Mouse (Mus musculus) kidney, postnatal 14 days (tissue): ENCODE data around the gene Galnt10.

Source experiments
- DNase-seq: peaks from one replicate; pipeline ENCODE4 v3.0.0; 2022; ENCODE audit warnings: mixed read lengths

The Galnt10 gene

DNA sequence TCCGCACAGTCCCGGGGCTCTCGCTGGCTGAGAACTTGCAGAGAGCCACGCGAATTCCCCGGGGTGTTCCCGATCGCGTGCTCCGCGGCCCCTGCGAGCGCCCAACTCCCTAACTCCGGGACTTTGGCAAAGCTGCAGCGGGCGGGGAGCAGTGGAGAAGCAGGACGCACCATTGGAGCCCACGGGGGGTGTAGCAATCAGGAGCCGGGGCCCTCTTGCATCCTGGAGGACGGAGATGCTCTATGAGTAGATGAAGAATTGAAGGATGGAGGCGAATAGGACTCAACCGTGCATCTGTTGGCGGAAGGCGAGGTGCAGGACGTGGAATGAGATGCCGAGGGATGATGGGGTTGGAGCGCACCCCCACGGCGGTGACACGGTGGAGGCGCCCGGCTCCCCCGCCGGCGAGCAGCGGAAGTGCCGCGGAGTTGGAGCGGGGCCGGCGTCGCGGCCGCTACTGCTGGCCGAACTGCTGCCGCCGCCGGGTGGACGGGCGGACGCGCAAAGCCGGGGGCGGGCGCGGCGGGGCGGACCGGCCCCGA lies at the start of gene Galnt10:
TSS of gene Galnt10 (plus strand) at position 425 of the 542 bp plus-strand sequence.
- DNase-seq = peak; percentile 91

DNA sequence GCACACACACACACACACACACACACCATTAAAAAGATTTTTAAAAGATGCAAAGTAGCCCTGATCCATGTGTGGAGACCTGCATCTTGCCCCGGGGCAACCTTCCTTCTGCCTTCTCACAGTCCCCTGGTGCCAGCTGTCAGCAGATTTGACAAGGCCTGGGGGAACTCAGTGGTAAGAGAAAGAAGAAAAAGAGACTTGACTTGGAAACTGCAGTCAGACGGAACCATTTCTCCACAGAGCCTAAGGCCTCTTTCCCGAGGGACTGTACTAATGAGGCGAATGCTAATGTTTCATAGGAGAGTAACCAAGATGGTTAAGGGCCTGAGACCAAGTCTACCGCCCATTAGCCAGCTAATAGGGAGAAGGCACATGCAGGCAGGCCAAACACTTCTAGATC lies 49.3 kb upstream of the Galnt10 start:
- DNase-seq = no peak

DNA sequence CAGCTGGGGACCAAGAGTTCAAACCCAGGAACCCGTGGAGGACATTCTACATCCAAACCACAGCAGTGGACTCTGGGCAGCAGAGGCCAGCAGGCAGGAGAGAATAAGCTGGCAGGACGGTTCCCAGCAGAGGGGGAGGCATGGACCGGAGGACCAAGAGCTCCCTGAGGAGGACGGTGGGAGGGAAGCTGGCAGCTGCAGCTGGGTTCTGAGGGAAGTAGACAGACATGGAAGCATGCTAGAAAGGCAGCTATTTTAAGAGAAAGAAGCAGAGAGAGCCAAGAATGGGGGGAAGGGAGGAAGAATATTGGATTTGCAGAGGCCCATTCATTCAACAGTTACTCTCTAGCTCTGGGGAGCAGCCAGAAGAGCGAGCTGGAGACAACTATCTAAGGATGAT lies 47.1 kb upstream of the Galnt10 start:
- DNase-seq = peak; percentile 5

DNA sequence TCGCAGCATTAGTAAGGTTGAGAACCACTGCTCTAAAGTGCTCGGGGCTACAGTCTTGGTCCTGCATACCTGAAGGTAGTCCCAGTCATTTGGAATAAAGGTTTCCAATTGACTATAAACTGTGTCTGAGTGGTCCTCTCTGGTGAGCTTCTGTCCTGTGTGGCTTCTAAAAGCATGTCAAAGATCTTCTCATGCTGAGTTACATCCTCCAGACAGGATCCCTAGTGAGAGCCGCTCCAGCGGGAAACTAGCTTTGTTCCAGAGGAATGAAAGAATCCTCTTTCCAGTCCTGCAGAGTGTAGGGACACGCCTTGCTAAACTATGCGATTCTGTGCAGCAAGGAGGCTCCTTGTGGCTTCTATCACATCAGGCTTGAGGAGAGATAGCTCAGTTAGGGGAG lies 45.9 kb upstream of the Galnt10 start:
- no peak for DNase-seq

DNA sequence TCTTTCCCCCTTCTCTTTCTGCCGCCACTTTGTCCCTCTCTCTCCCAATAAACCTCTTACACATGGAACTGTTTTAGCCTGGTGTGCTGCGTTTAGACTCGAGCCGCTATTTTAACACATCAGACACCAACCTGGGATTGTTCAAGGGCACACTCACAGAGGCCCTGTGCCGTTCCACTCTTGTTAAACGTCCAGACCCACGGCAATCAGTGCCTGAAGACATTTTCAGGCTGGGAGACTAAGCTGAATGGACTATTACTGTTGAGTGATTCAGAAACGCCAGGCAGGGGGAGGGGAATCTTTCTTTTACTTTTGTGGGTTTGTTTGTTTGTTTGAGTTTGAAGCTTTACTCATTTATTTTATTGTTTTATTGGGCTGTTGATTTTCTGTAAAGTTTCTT lies 45.1 kb upstream of the Galnt10 start:
- DNase-seq = no peak

DNA sequence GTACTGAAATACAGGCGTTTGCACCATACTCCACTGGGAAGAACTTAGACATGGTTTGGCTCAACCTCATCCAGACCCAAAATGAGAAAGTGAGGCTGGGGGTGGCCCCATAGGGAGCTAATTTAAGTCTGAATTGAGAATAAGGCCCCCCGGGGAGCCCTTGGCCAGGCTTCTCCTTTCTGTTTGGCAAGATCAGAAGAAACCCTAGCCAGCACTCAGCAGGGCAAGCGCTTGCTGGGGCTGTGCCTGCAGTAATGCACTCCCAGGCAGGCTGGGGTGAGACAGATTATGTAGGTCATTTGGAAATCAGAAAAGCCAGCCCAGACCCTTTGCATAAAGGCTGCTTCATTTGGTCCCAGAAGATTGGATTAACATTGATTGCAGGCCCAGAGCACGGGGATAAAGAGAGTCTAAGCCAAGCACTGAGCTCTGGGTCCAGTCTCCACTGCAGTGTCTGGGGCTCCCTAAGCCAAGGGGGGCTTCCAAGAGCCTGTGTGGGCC lies 44.6 kb upstream of the Galnt10 start:
- DNase-seq = no peak

DNA sequence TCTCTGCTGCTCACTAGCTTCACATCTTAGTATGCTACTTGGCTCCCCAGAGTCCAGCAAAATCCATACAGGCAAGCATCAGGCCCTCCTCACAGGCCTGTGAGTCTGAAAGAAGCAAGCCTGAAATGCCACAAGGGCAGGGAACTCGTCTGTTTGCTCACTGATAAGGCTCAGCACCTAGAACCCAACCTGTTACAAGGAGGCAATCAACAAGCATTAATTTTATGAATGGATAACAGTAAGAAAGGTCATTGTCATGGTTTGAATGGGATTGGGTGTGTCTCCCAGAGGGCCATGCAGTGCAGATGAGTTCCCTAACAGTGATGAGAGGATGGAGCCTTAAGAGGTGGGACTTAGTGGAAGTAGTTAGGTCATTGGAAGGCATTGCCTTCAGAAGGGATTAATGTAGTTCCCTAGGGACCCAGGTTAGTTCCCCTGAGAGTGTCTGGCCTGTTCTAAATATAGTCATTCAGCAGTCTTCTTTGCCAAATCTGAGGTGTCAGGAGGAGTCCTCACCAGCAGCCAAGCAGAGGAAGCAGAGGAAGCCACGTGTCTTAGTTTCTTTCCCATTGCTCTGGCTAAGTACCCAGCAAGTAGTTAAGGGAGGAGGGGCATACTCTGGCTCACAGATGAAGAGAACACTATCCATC lies 43.3 kb upstream of the Galnt10 start:
- DNase-seq = no peak

DNA sequence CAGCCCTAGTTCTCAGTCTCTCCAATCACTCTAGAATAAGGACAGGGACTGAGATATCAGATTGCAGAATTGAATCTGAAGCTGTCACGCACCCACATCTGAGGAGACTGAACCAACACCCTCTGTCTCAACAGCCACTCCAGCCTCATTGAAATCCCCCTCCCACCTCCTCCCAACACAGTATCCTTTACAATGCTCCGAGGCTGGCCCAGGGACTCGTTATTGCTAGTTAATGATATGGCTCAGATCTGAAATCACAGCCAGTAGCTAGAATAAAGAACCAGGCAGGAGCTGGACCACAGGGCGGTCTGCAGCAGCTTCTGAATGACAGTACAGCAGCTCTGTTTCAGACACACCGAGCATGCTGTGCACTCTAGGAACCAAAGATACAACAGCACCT lies 40.2 kb upstream of the Galnt10 start:
- no peak for DNase-seq

DNA sequence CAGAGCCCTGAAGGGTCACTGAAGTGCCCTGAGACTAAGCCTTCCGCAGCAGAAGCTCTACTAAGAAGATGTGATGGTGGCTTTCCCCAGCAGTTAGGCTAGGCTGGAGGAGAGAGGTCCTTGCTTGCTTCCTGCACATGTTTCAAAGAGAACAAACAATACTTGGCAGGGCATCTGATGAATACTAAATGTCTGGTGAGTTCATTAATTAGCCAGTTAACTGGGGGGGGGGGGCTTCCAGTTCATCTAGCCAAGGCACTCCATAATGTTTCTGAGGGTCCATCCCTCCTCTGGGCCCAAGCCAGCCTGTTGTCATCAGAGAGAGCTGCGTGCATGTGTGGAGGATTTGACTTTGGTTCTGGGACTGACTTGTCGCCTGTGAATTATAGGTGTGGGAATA lies 39.6 kb upstream of the Galnt10 start:
- no peak for DNase-seq

DNA sequence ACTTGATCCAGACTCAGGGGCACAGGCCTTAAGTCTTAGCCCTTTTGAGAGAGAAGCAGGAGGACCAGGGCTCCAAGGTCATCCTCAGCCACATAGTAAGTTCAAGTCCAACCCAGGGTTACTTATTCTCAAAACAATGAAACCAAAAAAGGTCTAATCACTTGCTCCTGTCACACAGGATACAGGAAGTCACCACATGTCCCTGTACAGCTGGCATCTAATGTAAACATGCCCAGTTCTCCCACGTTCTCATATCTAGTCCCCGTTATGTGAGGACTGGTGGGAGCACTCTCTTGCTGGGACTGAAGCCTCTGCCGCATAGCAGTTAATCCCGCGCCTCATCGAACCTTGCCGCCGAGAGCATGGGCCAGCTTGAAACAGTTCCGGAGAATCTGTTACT lies 30.7 kb upstream of the Galnt10 start:
- DNase-seq = no peak

DNA sequence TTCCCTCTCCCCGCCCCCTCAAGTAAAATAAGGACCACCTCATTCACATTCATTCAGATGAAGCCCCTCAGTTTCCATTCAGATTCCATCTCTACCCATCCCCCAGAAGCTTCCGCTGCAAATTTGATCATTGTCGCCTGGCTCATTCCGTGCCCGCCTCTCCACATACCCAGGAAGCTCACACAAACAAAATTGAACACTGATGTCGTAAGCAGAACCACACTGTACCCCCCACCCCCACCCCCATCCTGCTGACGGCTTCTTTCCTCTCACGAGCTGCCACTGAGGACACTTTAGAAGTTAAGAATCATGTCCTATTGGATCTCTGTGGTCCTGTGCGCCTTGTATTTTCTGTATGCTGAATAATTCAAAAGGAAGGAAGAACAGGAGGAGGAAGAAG lies 30.0 kb upstream of the Galnt10 start:
- DNase-seq = no peak

DNA sequence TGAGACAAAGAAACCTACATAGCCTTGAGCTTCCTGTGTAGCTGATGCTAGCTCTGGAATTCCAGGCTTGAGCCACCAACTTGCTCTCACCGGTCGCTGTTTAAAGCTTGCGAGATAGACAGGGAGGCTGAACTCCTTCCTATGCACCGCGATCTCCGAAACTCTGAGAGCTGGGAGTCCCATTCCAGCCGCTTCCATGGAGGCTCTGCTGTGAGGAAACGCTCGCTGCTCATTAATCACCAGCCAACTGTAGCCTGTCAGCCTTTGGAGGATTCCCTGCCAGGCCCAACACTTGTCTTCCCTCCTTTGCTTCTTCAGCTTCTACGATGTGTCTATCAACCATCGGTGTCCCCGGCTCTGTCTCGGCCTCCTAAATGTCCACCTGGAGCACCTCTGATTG lies 29.4 kb upstream of the Galnt10 start:
- no peak for DNase-seq

DNA sequence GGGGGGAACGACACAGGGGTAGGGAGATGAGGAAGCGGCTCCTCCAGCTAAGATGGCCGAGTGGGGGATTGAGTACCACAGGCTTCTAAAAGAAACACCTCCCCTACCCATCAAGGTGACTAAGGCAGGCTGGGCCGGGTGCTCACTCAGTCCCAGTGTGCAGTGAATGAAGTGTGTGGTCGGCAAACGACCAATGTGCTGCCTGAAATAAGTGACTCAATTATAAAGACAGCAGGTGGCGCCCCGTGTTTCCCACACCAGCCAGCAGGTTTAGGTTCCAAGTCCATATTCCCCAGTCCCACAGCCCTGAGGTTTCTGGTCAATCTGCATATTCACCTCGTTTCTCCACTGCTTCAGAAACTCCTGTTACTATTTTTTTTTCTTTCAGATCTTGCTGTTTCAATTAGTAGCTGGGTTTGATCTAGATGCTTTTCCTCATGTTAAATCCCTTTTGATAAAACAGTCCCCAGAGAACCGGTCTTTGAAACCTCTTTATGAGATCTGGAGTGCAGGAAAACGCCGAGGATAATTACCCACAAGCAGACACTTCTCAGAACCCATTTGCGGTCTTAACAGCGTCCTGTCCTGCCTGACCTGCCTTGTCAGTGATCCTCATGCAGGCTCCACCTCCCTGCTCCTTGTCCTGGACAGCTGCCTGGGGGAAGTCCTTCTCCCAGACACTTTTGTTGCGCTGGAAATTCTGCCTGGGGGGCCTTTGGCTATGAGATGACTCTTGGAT lies 27.5 kb upstream of the Galnt10 start:
- peak; percentile 81 for DNase-seq

DNA sequence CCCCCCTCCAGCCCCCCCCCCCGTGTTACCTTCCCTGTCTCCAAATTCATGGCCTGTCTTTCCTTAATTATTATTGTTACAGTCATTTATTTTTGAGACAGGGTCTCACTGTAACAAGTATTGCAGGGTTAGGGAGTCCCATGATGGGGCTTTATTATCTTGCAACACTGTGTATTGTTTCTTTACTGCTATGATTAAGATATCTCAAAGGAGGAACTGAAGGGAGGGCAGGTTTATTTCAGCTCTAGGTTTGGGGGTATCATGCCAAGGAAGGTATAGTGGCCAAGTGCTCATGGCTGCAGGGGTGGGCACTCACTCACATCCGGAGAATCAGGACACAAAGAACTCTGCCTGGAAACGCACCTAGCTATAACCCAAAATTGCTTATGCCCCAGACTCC lies 23.8 kb upstream of the Galnt10 start:
- no peak for DNase-seq

DNA sequence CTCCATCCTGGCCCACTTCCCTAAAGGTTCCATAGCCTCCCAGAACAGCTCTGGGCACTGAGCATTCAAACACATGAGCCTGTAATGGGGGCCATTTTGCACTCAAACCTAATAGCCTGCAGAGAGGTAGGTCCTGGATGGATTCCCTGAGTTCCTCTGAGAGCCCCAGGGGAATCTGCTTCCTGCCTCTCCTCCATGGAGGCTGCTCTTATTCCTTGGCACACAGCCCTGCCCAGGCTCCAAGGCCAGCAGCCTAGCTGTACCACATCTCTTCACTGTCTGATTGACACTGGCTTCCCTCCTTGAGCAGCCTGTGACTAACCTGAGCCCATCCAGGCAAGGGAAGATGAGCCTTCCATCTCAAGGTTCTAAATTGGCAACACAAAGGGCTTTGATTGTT lies 23.4 kb upstream of the Galnt10 start:
- DNase-seq = no peak

DNA sequence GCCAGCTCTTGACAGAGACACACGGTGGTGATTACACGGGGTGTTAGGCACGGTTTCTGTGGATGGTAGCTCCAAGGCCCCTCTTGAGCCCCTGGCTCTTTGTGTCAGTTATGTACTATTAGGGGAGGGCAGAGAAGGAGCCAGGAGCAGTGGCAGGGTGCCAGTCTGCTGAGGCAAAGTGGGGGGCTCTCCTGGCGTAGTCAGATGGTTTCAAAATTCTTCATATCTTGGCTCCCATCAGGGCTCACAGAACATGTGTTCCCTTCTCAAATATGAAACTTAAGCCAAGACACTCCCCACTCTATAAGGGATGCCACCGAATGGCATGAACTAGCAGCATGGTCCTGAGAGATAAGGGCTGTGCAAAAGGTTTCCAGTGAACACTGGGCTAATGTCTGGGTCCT lies 20.8 kb upstream of the Galnt10 start:
- DNase-seq = no peak

DNA sequence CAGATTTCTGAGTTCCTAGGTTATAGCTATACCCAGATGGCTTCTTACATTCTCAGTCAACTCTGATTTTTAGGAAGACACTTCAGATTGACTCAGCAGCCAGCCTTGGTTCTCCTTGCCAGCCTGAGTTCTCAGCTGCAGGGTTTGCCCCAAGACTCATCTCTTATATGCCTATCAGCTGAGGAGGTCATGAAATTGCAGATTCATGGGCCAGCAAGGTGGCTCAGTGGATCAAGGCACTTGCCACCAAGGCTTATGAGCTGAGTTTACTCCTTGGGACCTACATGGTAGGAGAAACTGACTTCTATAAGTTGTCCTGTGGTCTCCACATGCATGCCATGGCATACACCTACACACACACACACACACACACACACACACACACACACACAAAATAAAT lies 19.8 kb upstream of the Galnt10 start:
- DNase-seq = no peak

DNA sequence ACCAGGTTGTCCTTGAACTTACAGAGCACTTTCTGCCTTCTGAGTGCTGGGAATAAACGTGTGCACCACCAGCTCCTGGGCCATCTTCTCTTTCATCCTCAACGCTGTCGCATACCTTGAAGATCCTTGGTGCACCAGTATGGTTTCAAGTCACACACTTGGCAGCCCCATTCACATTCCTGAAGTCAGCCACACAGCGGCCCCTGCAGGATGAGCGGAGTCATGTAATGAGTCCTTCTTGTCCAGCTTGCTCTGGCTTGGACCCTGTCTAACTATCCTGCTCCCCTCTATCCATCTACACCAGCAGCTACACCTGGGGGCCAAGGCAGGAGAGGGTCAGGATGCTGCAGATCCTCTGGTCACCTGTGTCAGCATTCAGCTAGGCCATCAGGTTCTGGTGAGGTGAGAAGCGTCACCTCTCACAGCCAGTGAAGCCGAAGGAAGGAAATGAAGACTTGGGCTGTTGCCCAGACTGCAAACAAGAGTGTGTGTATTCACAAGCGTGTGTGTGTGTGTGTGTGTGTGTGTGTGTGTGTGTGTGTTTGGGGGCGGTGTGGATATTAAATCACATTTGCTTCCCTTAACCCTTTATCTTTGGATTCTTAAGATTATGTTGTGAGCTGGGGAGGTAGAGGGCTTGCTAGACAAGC lies 18.0 kb upstream of the Galnt10 start:
- peak; percentile 57 for DNase-seq

DNA sequence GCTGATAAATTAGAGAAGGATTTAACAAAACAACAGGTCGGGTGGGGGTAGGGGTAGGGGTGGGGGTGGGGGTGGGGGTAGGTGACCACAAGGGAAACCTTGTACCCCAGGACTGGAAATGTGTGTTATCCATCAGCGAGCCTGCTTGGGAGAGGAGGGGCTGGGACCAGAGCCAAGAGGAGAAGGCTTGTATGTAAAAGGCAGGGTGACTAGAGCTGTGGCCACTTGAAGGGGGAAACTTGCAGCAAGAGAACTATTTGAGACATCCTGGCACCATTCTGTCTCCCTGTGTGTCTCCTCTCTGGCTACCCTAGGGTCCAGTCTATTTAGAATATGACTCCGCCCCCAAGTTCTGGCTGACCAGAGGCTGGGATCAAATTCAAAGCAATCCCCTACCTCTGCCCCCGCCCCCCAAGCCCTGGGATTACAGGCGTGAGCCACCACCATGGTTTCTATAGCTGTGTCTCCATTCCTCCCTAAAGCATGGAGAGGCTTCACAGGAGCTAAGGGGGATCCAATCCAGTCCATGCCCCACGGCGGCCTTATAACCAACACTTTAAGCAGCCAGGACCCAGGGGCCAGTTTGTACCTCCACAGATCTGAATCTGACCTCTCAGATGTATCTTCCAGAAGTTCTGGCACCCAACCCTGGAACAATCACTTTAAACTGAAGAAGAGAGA lies 13.3 kb upstream of the Galnt10 start:
- no peak for DNase-seq

DNA sequence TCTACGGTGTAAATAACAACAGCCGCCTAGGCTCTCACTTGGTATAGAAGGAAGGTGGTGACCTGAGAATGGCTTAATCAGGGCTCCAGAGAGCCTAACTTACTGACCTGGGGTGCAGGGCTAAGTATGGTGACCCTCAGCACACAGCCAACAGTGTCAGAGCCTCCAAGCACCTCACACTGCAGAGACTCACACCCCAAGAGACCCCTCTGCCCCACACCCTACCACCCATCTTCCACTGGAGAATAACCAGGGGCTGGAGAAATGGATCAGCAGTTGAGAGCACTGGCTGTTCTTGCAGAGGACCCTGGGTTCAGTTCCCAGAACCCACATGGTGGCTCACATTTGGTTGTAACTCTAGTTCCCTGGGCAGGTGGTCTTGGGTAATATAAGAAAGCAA lies 12.2 kb upstream of the Galnt10 start:
- no peak for DNase-seq

DNA sequence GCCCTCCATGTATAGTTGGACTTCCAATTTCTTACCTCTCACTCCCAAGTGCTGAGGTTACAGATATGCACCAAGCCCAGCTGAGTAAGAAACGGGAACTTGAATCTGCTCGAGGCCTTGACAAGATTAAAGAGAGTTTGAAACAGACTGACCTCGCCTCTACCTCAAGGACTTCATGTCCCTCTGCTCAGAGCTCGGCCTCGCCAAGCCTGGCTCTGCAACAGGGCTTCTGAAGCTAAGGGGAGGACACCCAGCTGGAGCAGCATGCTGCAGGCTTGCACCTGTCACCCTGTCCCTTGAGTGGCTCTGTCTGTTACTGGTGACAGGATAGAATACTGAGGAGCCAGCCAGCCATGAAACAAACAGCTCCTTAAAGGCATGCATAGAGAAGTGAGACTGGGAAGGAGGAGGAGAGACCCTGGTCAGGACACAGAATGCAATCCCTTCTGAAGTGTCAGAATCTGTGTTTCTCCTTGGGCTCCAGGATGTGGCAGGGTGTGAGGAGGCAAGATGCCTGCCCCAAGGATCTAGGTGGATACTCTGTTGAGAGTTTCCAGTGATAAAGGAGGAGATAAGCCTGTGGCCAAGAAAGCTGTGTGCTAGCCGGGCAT lies 11.2 kb upstream of the Galnt10 start:
- no peak for DNase-seq

DNA sequence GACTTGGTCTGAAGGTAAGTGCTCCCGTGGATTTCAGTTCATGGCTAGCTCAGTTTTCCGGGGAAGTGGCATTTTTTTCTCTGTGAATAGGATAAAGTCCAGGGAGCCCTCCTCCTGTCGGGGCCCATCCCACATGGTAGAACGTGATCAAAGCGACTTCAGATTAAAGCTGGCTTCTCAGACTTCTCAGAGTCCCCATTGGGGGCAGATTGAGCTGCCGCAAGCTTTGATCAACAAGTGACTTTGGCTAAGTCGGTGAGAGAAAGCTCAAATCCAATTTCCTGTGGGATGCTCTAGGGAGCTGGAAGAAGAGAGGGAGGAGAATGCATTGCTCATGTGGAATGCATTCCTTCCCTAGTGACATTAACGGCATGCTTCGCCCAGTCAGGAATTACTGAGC lies 10.1 kb upstream of the Galnt10 start:
- no peak for DNase-seq

DNA sequence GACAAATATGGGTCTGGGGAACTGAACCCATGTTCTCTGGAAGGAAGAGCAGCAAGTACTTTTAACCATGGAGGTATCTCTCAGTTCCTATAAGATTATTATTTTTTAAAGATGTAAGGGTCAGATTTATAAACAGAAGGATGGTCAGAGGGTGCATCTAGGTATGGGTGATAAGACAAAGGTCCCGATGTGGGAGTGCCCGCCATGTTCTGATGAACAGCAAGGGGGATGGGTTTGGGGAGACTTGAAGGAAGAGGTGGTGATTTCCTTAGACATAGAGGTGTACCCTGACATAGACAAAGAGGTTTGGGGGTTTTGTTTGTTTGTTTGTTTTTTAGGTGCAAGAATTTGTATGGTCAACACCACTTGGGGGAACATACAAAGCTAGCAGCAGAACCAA lies 1.6 kb upstream of the Galnt10 start:
- no peak for DNase-seq
